Mouse (Mus musculus) kidney, embryonic 16.5 days (tissue): ENCODE results near the gene Epor. TPM values are rescaled to one million over a fixed set of nuclear protein-coding genes. Genes with fewer than 3 reads are reported as not detected.
A peak's percentile ranks its signal among the peaks of the same experiment; 100 is the strongest.

Experiments
- ATAC-seq: fragments of 200-750 bp; cut with Nextera tagmentation; 2 replicates; pipeline ENCODE4 v1.8.0; 2017; ENCODE audit warnings: moderate TSS enrichment; ENCODE audit not compliant: low FRiP score, low TSS enrichment
- H3K27ac ChIP-seq: fragments of 300-500 bp; sonication (generic); 2 replicates; pipeline ENCODE4 v1.5.1; 2014; ENCODE audit warnings: low read length
- H3K27me3 ChIP-seq: fragments of 300-500 bp; sonication (generic); 2 replicates; pipeline ENCODE4 v1.6.1; 2014; ENCODE audit warnings: low read length, control low read depth, mixed read lengths; ENCODE audit not compliant: insufficient read depth
- H3K36me3 ChIP-seq: fragments of 300-500 bp; sonication (generic); 2 replicates; pipeline ENCODE4 v1.6.1; 2014; ENCODE audit warnings: low read length, control low read depth, mixed read lengths; ENCODE audit not compliant: insufficient read depth
- H3K4me1 ChIP-seq: fragments of 300-500 bp; sonication (generic); 2 replicates; pipeline ENCODE4 v1.6.1; 2014; ENCODE audit warnings: low read length, control low read depth, mixed read lengths; ENCODE audit not compliant: insufficient read depth
- H3K4me2 ChIP-seq: fragments of 300-500 bp; sonication (generic); replicated peaks from 2 replicates; pipeline ENCODE4 v1.6.1; 2014; ENCODE audit warnings: low read depth, low read length
- H3K4me3 ChIP-seq: fragments of 300-500 bp; sonication (generic); 2 replicates; pipeline ENCODE4 v1.5.1; 2014; ENCODE audit warnings: mild to moderate bottlenecking, low read length
- H3K9ac ChIP-seq: fragments of 300-500 bp; sonication (generic); replicated peaks from 2 replicates; pipeline ENCODE4 v1.6.1; 2014; ENCODE audit warnings: low read length
- H3K9me3 ChIP-seq: fragments of 300-500 bp; sonication (generic); 2 replicates; pipeline ENCODE4 v1.6.1; 2016; ENCODE audit warnings: low read length, control low read depth
- WGBS: fragments of 180-500 bp; shearing (Covaris S2); extraction: QIAGEN DNeasy Blood & Tissue Kit; methylation state at CpG from one replicate; pipeline ENCODE4 v1.1.7; 2014; 5-methylcytosine and 5-hydroxymethylcytosine counted together
- polyA plus RNA-seq: library from polyadenylated mRNA; unstranded; fragments of >200 nt; fragmentation: Nextera tagmentation; extraction: Ambion mirVana; gene quantifications from 2 replicates; pipeline ENCODE4 v1.2.1, GENCODE M21; 2015

The Epor gene
- polyA plus RNA-seq, 1 experiment from 2014 or later = 15.7 TPM

DNA sequence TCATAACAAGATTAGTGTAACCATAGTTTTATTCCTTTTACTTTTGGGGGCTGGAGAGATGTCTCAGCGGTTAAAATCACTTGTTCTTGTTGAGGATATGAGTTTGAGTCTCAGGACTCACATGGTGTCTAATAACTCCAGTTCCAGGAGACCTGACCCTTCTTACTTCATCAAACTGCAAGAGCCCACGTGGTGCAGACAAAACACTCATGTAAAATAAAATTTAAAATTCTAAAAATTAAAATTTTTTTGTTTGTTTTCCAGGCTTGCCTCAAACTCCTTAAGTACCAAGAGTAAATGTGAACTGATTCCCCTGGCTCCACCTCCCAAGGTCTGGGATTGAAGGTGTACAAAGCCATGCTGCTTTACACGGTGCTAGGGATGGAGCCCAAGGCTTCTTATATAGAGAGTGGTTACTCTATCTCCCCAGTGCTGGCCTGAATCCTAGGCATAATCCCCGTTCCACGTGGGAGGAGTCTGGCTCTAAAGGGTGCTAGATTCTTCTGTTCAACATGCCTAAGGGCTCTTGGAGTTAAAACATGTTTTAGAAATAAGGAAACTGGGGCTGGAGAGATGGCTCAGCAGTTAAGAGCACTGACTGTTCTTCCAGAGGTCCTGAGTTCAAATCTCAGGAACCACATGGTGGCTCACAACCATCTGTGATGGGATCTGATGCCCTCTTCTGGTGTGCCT, 44.5 kb downstream of the Epor start:
- H3K27ac ChIP-seq = no peak overlapping the region
- H3K4me1 ChIP-seq = peaks cover 19% of the 10 kb centered on the region
- WGBS = 22% methylated on average over 5 of the region's 5 CpGs
- H3K27me3 ChIP-seq = no peaks in the 10 kb centered on the region
- H3K4me3 ChIP-seq = peak overlapping the region; percentile 50; the same call in 1 of the 2 replicates
- ATAC-seq = no peak
- peak overlapping the region; percentile 66 for H3K4me2 ChIP-seq
- no peaks in the 10 kb centered on the region for H3K36me3 ChIP-seq
- no peak overlapping the region for H3K9ac ChIP-seq
- H3K9me3 ChIP-seq = no peaks in the 10 kb centered on the region

DNA sequence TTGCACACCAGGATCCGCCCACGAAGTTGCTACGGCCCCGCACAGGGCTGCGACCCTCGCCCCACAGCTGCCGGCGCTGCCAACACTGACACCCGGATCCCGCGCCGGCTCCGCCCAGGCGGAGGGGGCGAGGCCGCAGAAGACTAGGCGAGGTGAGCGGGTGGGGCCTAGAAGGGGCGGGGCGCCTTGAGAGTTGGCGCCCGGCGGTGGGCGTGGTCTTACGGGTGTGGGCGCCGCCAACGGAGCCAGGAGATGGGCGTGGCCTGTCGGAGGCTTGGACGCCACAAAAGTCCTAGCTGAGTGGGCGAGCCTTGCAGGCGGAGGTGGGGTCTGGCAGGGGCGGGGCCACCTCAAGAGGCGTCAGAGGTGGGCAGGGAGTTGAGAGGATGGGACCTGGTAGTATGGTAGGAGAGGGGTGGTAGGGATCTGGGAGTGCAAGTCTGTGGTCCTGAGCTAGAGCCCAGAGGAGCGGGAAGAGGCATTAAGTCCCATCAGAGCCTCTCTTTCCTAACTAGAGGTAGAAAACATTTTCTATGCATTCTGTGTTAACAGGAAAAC, 45.2 kb downstream of the Epor start, which contains the start of gene Rab3d:
Gene Rab3d (minus strand): TSS at position 158 of the 558 bp plus-strand sequence.
- H3K4me2 ChIP-seq = peak within 1 kb of the TSS; percentile 66
- peak; percentile 96 for ATAC-seq
- H3K27me3 ChIP-seq = no peaks in the 10 kb centered on the region
- peak within 1 kb of the TSS; percentile 49 for H3K9ac ChIP-seq
- H3K27ac ChIP-seq = no peak within 1 kb of the TSS
- H3K4me3 ChIP-seq = peak within 1 kb of the TSS; percentile 50
- H3K9me3 ChIP-seq = no peaks in the 10 kb centered on the region
- H3K36me3 ChIP-seq = no peaks in the 10 kb centered on the region
- under 1% methylated on average over 35 of the region's 36 CpGs for WGBS
- peaks cover 13% of the 10 kb centered on the region; the same call in 1 of the 2 replicates for H3K4me1 ChIP-seq

DNA sequence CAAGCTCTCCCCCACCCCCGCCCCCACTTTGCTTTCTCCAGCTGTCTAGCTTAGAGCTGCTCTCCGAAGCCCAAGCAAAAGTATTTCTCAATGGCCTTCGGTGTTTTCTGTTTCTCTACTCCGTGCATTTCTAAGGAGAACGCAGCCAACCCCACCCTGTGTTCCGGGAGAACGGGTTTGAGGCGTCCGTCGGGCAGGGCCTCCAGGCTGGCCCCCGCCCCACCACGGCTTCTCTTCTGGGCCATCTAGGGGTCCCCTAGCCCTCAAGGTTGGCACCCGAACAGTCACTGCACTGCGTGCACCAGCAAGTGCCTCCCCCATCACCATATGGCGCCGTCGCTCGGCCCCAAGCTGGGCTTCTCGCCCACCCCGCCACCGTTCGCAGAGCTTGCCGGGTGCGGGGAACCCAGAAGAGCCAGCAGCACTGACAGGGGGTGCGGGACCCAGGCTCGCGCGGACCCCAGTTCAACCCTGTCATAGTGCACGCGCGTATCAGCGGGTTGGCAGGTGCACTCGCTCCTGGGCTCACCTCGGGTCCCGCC, 45.7 kb downstream of the Epor start:
- WGBS = 2% methylated on average over 32 of the region's 35 CpGs
- no peak overlapping the region for H3K27ac ChIP-seq
- peak overlapping the region; percentile 50 for H3K4me3 ChIP-seq

DNA sequence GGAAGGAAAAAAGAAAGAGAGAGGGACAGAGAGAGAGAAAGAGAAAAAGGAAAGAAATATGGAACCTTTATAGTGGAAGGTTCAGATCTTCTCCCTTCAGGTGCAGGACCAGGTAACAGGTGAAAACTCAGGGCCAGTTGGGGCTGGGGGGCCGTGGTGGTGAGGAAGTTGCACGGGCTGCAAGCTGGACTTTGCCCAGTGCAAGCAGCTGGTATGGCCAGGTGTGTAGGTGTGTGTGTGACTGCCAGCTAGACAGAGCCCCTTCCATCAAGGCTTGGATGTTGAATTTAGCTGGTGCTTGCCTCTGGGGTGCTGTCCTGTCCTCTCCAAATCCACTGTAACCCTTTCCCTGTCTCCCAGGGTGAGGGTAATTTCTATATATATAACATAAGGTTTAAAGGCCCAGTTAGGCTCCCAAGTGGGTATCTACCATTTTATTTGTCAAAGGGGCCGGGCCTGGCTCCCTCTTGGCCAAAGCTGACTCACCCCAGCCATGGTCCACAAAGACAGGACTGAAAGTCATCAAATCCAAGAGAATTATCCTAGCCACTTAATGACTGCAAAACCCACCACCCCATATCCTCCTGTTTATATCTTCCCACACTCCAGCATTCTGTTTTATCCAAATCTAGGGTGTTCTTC, 46.3 kb downstream of the Epor start:
- no peaks in the 10 kb centered on the region for H3K36me3 ChIP-seq
- no peaks in the 10 kb centered on the region for H3K27me3 ChIP-seq
- H3K27ac ChIP-seq = no peak overlapping the region
- no peak for ATAC-seq
- 63% methylated on average over 3 of the region's 3 CpGs for WGBS
- no peaks in the 10 kb centered on the region for H3K9me3 ChIP-seq
- peak overlapping the region; percentile 66 for H3K4me2 ChIP-seq
- H3K9ac ChIP-seq = peak overlapping the region; percentile 49
- H3K4me1 ChIP-seq = peaks cover 12% of the 10 kb centered on the region; the same call in 1 of the 2 replicates
- peak overlapping the region; percentile 50 for H3K4me3 ChIP-seq

More for the DNA sequence above, 45.7 kb downstream of the Epor start:
- Histone ChIP-seq H3K9ac (peak overlapping the region; percentile 49), H3K4me2 (peak overlapping the region; percentile 66), H3K4me1 (peaks cover 12% of the 10 kb centered on the region; the same call in 1 of the 2 replicates), H3K27me3 (no peaks in the 10 kb centered on the region), H3K9me3 (no peaks in the 10 kb centered on the region), H3K36me3 (no peaks in the 10 kb centered on the region)
- ATAC-seq = no peak; the same call in none of the 2 replicates

DNA sequence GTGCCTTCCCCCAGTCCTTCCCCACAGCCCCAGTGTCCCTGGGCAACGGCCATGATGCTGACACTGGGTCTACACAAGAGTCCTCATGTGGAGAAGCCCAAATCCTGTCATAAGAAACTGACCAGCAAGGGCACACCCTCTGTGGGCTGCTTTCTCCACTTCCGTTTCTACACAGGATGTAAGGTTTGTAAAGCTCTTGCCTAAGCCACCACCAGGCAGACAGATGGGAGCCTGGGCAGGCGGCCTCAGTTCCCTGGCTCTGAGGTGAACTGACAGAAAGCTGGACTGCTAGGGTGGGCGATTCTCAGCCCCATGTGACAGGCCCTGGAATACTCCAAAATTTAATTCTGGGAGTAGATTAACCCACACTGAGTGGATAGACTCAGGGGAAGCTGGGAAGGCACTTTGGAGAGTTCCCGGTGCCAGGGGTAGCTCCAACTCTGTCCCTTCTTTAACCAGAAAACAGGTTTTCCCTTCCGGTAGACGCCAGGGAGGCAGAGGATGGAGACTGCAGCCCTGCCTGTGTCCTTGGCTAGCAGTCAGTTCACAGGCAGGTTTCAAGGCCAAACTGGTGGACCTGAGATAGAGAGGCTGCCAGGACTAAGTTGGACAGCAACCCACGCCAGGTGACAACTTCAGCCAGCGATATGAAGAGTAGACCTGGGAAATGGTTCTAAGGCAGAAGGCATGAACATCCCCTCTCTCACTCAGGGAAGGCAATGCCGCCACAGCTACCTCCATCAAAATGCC, 53.7 kb downstream of the Epor start:
- H3K4me1 ChIP-seq = no peaks in the 10 kb centered on the region
- H3K27me3 ChIP-seq = no peaks in the 10 kb centered on the region
- H3K36me3 ChIP-seq = no peaks in the 10 kb centered on the region
- no peak for ATAC-seq
- H3K4me2 ChIP-seq = no peak overlapping the region
- 79% methylated on average over 10 of the region's 10 CpGs for WGBS
- no peaks in the 10 kb centered on the region for H3K9me3 ChIP-seq
- H3K9ac ChIP-seq = no peak overlapping the region
- H3K27ac ChIP-seq = no peak overlapping the region
- no peak overlapping the region for H3K4me3 ChIP-seq

Other genes starting within 250 kb of the Epor start
- 30.6 and 33.2 TPM in 2 replicates for gene Ldlr, start 240.0 kb downstream of the Epor start, polyA plus RNA-seq
- gene Spc24, start 203.2 kb downstream of the Epor start, polyA plus RNA-seq = 120 and 134 TPM in 2 replicates
- 18.7 and 19.7 TPM in 2 replicates for gene Kank2, start 164.8 kb downstream of the Epor start, polyA plus RNA-seq
- gene Angptl8, start 128.0 kb downstream of the Epor start, polyA plus RNA-seq = 5.4 and 6.0 TPM in 2 replicates
- gene Dock6, start 110.9 kb downstream of the Epor start, polyA plus RNA-seq = 46.8 and 47.1 TPM in 2 replicates
- gene Rab3d, start 45.3 kb downstream of the Epor start, polyA plus RNA-seq = 14.2 and 14.4 TPM in 2 replicates
- gene Ccdc159, start 36.0 kb downstream of the Epor start, polyA plus RNA-seq = 5.4 and 6.0 TPM in 2 replicates
- 70.3 and 75.4 TPM in 2 replicates for gene Tmem205, start 36.0 kb downstream of the Epor start, polyA plus RNA-seq
- gene Plppr2, start 26.5 kb downstream of the Epor start, polyA plus RNA-seq = 10.4 and 10.7 TPM in 2 replicates
- 9.0 TPM in 2 replicates for gene Swsap1, start 7.8 kb downstream of the Epor start, polyA plus RNA-seq
- 33.9 and 34.2 TPM in 2 replicates for gene Rgl3, start 25.9 kb upstream of the Epor start, polyA plus RNA-seq
- 1.9 TPM in 2 replicates for gene Ccdc151, start 39.1 kb upstream of the Epor start, polyA plus RNA-seq
- gene Prkcsh, start 39.3 kb upstream of the Epor start, polyA plus RNA-seq = 157 and 161 TPM in 2 replicates
- gene Elavl3, start 88.5 kb upstream of the Epor start, polyA plus RNA-seq = 0.10 and 0.37 TPM in 2 replicates
- gene Gm49318, start 107.8 kb upstream of the Epor start, polyA plus RNA-seq = not detected in 2 replicates
- 11.6 and 14.2 TPM in 2 replicates for gene Zfp653, start 107.9 kb upstream of the Epor start, polyA plus RNA-seq
- gene Ecsit, start 121.9 kb upstream of the Epor start, polyA plus RNA-seq = 54.4 and 62.7 TPM in 2 replicates
- 13.3 and 49.9 TPM in 2 replicates for gene Cnn1, start 135.7 kb upstream of the Epor start, polyA plus RNA-seq
- gene Elof1, start 153.7 kb upstream of the Epor start, polyA plus RNA-seq = 195 and 203 TPM in 2 replicates
- 5.8 and 6.7 TPM in 2 replicates for gene Acp5, start 172.2 kb upstream of the Epor start, polyA plus RNA-seq
- 70.2 and 72.4 TPM in 2 replicates for gene Pigyl, start 193.3 kb upstream of the Epor start, polyA plus RNA-seq
- gene Zfp872, start 224.6 kb upstream of the Epor start, polyA plus RNA-seq = 0.20 and 0.32 TPM in 2 replicates